14 mouse cellular contexts compared by ENCODE assay signal in genomic region chr14:18720601-18721591, GRCm38 (mm10).
"Had no signal": no experiment of that assay in that cellular context is flagged by ENCODE, and none has a peak within 500 bp of the region (broad histone marks: within the 10 kb centered on the region; RNA-seq: fewer than 3 reads in every experiment).

No protein-coding gene starts in this region.

- DNase-seq: kidney, adult 8-10 months; kidney, postnatal 36 days; layer of hippocampus, adult 9-11 months; layer of hippocampus, postnatal 36 days; lung, adult 2 months had no signal

- H3K27ac ChIP-seq: limb, embryonic 12.5 days; liver, embryonic 14.5 days; macrophage; midbrain, embryonic 15.5 days; neural tube, embryonic 12.5 days had no signal

- H3K9me3 ChIP-seq: limb, embryonic 12.5 days; midbrain, embryonic 15.5 days; neural tube, embryonic 12.5 days had no signal

- ATAC-seq: hindbrain, embryonic 16.5 days; inflammation-experienced regulatory T-cells, adult 6 months; midbrain, embryonic 15.5 days had no signal

- H3K4me3 ChIP-seq: limb, embryonic 12.5 days; megakaryocyte, embryonic 14.5 days; midbrain, embryonic 15.5 days; neural tube, embryonic 12.5 days had no signal

- H3K4me1 ChIP-seq: limb, embryonic 12.5 days; megakaryocyte, embryonic 14.5 days; midbrain, embryonic 15.5 days; neural tube, embryonic 12.5 days had no signal

- H3K36me3 ChIP-seq: limb, embryonic 12.5 days; midbrain, embryonic 15.5 days; neural tube, embryonic 12.5 days had no signal

- H3K9ac ChIP-seq: limb, embryonic 12.5 days; liver, embryonic 14.5 days; midbrain, embryonic 15.5 days; neural tube, embryonic 12.5 days had no signal

- H3K27me3 ChIP-seq: limb, embryonic 12.5 days; megakaryocyte, embryonic 14.5 days; midbrain, embryonic 15.5 days; neural tube, embryonic 12.5 days had no signal

- H3K4me2 ChIP-seq: limb, embryonic 12.5 days; midbrain, embryonic 11.5 days; midbrain, embryonic 15.5 days; neural tube, embryonic 12.5 days had no signal
